Mouse (Mus musculus) intestine, embryonic 15.5 days (tissue): ENCODE results near the gene Thap2. TPM values are rescaled to one million over a fixed set of nuclear protein-coding genes. Genes with fewer than 3 reads are reported as not detected.

Experiments
- ATAC-seq: fragments of 200-750 bp; cut with Nextera tagmentation; 2 replicates; pipeline ENCODE4 v1.8.0; 2017; ENCODE audit warnings: moderate TSS enrichment, moderate library complexity
- H3K27ac ChIP-seq: fragments of 300-500 bp; sonication (generic); 2 replicates; pipeline ENCODE4 v1.5.1; 2015; ENCODE audit warnings: mild to moderate bottlenecking, inconsistent platforms
- H3K27me3 ChIP-seq: fragments of 300-500 bp; sonication (generic); replicated peaks from 2 replicates; pipeline ENCODE4 v1.6.1; 2015; ENCODE audit warnings: inconsistent platforms
- H3K36me3 ChIP-seq: fragments of 300-500 bp; sonication (generic); 2 replicates; pipeline ENCODE4 v1.6.1; 2015; ENCODE audit warnings: inconsistent platforms
- H3K4me1 ChIP-seq: fragments of 300-500 bp; sonication (generic); replicated peaks from 2 replicates; pipeline ENCODE4 v1.6.1; 2015; ENCODE audit warnings: inconsistent platforms
- H3K4me2 ChIP-seq: fragments of 300-500 bp; sonication (generic); replicated peaks from 2 replicates; pipeline ENCODE4 v1.6.1; 2015; ENCODE audit warnings: mild to moderate bottlenecking, inconsistent platforms
- H3K4me3 ChIP-seq: fragments of 300-500 bp; sonication (generic); replicated peaks from 2 replicates; pipeline ENCODE4 v1.5.1; 2015; ENCODE audit warnings: inconsistent platforms
- H3K9ac ChIP-seq: fragments of 300-500 bp; sonication (generic); 2 replicates; pipeline ENCODE4 v1.6.1; 2015; ENCODE audit warnings: inconsistent platforms
- H3K9me3 ChIP-seq: fragments of 300-500 bp; sonication (generic); 2 replicates; pipeline ENCODE4 v1.6.1; 2016; ENCODE audit warnings: inconsistent platforms
- WGBS: fragments of 180-500 bp; shearing (Covaris S2); methylation state at CpG from one replicate; pipeline ENCODE4 v1.1.7; 2015; 5-methylcytosine and 5-hydroxymethylcytosine counted together
- polyA plus RNA-seq: library from polyadenylated mRNA; unstranded; fragments of >200 nt; fragmentation: Nextera tagmentation; extraction: Ambion mirVana; gene quantifications from 2 replicates; pipeline ENCODE4 v1.2.1, GENCODE M21; 2015

Gene Thap2
- polyA plus RNA-seq, result 20.5 and 22.2 TPM in 2 replicates

DNA sequence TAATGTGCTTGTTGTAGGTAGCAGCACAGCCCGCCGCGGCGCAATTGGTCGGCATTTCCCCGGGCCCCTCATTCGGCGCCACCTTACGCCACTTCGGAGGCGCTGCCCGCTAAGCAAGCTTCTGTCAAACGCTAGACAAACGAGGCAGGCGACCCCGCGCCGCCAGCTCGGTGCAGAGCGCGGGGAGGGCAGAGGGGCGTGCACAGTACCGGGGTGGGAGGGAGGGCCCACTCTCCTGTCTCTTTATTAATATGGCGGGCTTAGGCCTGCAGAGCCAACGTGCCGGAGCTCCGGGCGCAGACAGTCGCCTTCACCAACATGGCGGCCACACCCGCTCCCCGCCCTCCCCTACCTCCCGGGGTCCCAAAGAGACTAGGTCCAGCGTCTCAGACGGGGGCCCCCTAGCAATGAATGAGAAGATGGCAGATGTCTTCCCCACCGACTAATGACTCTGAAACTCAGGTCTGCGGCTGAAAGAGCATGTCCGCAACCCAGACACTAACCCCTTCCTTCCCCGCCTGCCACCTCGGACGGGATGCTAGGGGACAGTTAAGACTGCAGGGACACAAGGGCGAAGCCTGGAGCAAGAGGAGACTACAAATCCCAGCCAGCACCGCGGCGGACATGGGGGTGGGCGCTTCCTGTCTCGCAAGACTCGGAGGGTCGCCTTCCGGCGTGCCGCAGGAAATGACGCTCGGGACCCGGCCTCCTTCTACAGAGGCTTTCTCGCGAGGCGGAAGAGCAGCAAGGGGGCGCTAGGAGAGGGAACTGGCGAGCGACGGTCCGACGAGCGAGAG is at the start of gene Thap2, which contains the start of gene Zfc3h1:
Thap2 (minus strand) TSS at position 223 of the 797 bp plus-strand sequence.
Zfc3h1 (plus strand) TSS at position 739 of the 797 bp plus-strand sequence.
- Histone ChIP-seq H3K9me3 (no peaks in the 10 kb centered on the region), H3K4me2 (peak within 1 kb of the TSS; percentile 65), H3K4me1 (0 out of 2 replicates have a peak, but pooled peaks cover 10% of the 10 kb centered on the region), H3K27ac (peak within 1 kb of the TSS; percentile 96), H3K9ac (peak within 1 kb of the TSS; percentile 97), H3K4me3 (peak within 1 kb of the TSS; percentile 92), H3K36me3 (no peaks in the 10 kb centered on the region), H3K27me3 (no peaks in the 10 kb centered on the region)
- ATAC-seq, result peak; percentile 98
- under 1% methylated on average over 65 of the region's 65 CpGs for WGBS

DNA sequence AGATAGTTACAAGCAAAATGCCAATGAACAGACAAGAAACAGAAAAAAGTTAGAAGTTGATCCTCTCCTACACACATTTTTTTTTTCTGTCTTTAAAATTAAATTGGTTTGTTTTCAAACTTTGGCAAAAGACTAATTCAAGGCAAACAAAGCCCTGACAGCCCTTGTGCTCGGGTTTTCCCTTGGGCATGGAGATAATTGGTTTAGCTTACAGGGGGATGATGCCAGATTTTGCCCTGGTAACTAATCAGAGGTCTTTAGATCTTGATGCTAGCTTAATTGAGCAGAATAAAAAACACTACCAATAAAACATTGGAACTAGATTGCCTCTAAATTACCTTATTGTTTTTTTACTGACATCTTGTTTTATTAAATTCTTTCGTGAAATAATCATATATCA is 41.1 kb upstream of the Thap2 start:
- H3K9ac ChIP-seq, result no peak overlapping the region
- no peak overlapping the region for H3K4me2 ChIP-seq
- no peaks in the 10 kb centered on the region for H3K4me1 ChIP-seq
- H3K27ac ChIP-seq, result no peak overlapping the region
- H3K4me3 ChIP-seq, result no peak overlapping the region
- 80% methylated on average over 2 of the region's 2 CpGs for WGBS
- no peaks in the 10 kb centered on the region for H3K9me3 ChIP-seq
- no peaks in the 10 kb centered on the region for H3K27me3 ChIP-seq
- no peak for ATAC-seq
- H3K36me3 ChIP-seq, result peaks cover 28% of the 10 kb centered on the region

DNA sequence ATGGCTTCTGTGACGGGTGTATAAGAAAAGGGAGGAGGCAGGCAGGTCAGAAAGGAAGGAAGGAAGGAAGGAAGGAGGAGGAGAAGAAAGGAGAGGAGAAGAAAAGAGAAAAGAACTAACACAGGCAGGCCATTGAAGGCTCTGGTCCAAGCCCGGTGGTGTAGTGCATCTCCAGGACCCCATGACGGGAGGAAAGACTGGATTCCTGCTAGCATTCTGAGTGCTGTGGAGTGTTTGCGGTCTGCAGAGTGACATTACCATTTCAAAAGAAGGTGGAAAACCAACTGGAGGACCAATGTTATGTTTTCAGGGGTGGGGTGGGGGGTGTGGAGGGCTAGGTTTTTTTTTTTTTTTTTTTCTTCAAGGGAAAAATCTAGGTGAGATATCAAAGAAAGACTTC is 37.7 kb upstream of the Thap2 start:
- Histone ChIP-seq H3K27me3 (no peaks in the 10 kb centered on the region), H3K27ac (no peak overlapping the region), H3K4me3 (no peak overlapping the region), H3K9me3 (no peaks in the 10 kb centered on the region), H3K36me3 (peaks cover 14% of the 10 kb centered on the region), H3K4me1 (no peaks in the 10 kb centered on the region), H3K9ac (no peak overlapping the region), H3K4me2 (no peak overlapping the region)
- no peak for ATAC-seq
- 90% methylated on average over 4 of the region's 4 CpGs for WGBS

- WGBS, result 85% methylated on average over 3 of the region's 3 CpGs
- H3K4me2 ChIP-seq, result no peak overlapping the region
- H3K9me3 ChIP-seq, result no peaks in the 10 kb centered on the region
- H3K27me3 ChIP-seq, result no peaks in the 10 kb centered on the region
- H3K9ac ChIP-seq, result no peak overlapping the region
- no peak for ATAC-seq
- H3K4me1 ChIP-seq, result no peaks in the 10 kb centered on the region
- H3K4me3 ChIP-seq, result no peak overlapping the region
- peaks cover 20% of the 10 kb centered on the region for H3K36me3 ChIP-seq
- no peak overlapping the region for H3K27ac ChIP-seq
Measured at GRCm38 (mm10) chr10:115414056-115414455, 29.8 kb upstream of the Thap2 start.

GRCm38 (mm10) chr10:115413496-115413895 is 29.3 kb upstream of the Thap2 start:
- Histone ChIP-seq H3K27me3 (no peaks in the 10 kb centered on the region), H3K36me3 (peaks cover 20% of the 10 kb centered on the region), H3K27ac (no peak overlapping the region), H3K4me2 (no peak overlapping the region), H3K4me1 (no peaks in the 10 kb centered on the region), H3K9ac (no peak overlapping the region), H3K9me3 (no peaks in the 10 kb centered on the region), H3K4me3 (no peak overlapping the region)
- no peak for ATAC-seq
- WGBS, result 88% methylated on average over 2 of the region's 2 CpGs

GRCm38 (mm10) chr10:115406393-115406792 is 22.1 kb upstream of the Thap2 start:
- Histone ChIP-seq H3K4me3 (no peak overlapping the region), H3K27ac (no peak overlapping the region), H3K9ac (no peak overlapping the region), H3K9me3 (no peaks in the 10 kb centered on the region), H3K4me1 (no peaks in the 10 kb centered on the region), H3K27me3 (no peaks in the 10 kb centered on the region), H3K36me3 (peaks cover 12% of the 10 kb centered on the region), H3K4me2 (no peak overlapping the region)
- peak; percentile 45; the same call in 1 of the 2 replicates for ATAC-seq
- 64% methylated on average over 6 of the region's 6 CpGs for WGBS

- WGBS, result 86% methylated on average over 1 of the region's 1 CpGs
- ATAC-seq, result no peak
- Histone ChIP-seq H3K36me3 (0 out of 2 replicates have a peak, but pooled peaks cover 3% of the 10 kb centered on the region), H3K27ac (no peak overlapping the region), H3K9me3 (no peaks in the 10 kb centered on the region), H3K9ac (no peak overlapping the region), H3K4me2 (no peak overlapping the region), H3K27me3 (no peaks in the 10 kb centered on the region), H3K4me1 (0 out of 2 replicates have a peak, but pooled peaks cover 6% of the 10 kb centered on the region), H3K4me3 (no peak overlapping the region)
Measured at GRCm38 (mm10) chr10:115391896-115392295, 7.7 kb upstream of the Thap2 start.

GRCm38 (mm10) chr10:115391076-115391475 is 6.8 kb upstream of the Thap2 start:
- 0 out of 2 replicates have a peak, but pooled peaks cover 3% of the 10 kb centered on the region for H3K36me3 ChIP-seq
- no peaks in the 10 kb centered on the region for H3K9me3 ChIP-seq
- 89% methylated on average over 4 of the region's 4 CpGs for WGBS
- H3K9ac ChIP-seq, result no peak overlapping the region
- no peak overlapping the region for H3K27ac ChIP-seq
- no peak for ATAC-seq
- no peak overlapping the region for H3K4me3 ChIP-seq
- H3K4me1 ChIP-seq, result 0 out of 2 replicates have a peak, but pooled peaks cover 4% of the 10 kb centered on the region
- no peak overlapping the region for H3K4me2 ChIP-seq
- no peaks in the 10 kb centered on the region for H3K27me3 ChIP-seq

- 83% methylated on average over 3 of the region's 3 CpGs for WGBS
- H3K27me3 ChIP-seq, result no peaks in the 10 kb centered on the region
- no peak overlapping the region for H3K4me3 ChIP-seq
- no peaks in the 10 kb centered on the region for H3K9me3 ChIP-seq
- H3K9ac ChIP-seq, result no peak overlapping the region
- no peak overlapping the region for H3K27ac ChIP-seq
- 0 out of 2 replicates have a peak, but pooled peaks cover 6% of the 10 kb centered on the region for H3K4me1 ChIP-seq
- ATAC-seq, result no peak
- no peak overlapping the region for H3K4me2 ChIP-seq
- no peaks in the 10 kb centered on the region for H3K36me3 ChIP-seq
Measured at GRCm38 (mm10) chr10:115387891-115388290, 3.6 kb upstream of the Thap2 start.

DNA sequence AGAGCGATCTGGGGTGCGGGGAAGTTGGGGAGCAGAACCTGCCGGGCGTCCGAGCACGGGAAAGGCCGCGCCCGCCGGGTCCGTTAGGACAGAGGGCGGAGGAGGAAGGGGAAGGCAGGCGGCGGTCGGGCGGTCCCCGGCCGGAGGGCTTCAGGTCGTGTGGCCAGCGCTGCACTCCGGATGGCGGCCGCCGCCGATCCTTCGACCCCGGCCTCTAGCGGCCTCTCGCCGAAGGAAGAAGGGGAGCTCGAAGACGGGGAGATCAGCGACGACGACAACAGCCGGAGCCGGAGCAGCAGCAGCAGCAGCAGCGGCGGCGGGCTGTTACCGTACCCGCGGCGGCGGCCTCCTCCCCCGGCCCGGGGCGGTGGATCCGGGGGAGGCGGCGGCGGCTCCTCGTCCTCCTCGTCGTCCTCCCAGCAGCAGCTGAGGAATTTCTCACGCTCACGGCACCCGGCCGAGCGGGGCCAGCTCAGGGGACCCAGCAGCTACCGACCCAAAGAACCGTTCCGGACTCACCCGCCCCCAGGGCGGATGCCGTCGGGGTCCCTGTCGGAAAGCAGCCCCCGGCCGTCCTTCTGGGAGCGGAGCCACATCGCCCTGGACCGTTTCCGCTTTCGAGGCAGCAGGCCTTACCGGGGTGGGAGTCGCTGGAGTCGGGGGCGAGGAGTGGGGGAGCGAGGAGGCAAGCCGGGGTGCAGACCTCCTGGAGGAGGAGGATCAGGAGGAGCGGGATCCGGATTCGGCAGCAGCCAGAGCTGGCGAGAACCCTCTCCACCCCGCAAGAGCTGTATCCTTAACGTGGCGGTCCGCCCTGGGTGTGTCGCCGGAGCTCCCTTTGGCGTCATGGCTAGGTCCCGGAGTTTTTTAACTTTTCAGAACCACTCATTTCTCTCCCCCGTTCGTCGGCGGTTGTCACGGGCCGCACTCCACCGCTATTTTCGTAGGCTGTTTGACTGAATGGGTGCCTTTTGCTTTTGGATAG is 1.1 kb upstream of the Thap2 start:
- H3K4me1 ChIP-seq, result 0 out of 2 replicates have a peak, but pooled peaks cover 10% of the 10 kb centered on the region
- no peaks in the 10 kb centered on the region for H3K27me3 ChIP-seq
- H3K4me2 ChIP-seq, result peak overlapping the region; percentile 65
- H3K27ac ChIP-seq, result peak overlapping the region; percentile 96
- no peaks in the 10 kb centered on the region for H3K9me3 ChIP-seq
- H3K36me3 ChIP-seq, result no peaks in the 10 kb centered on the region
- peak; percentile 24 for ATAC-seq
- peak overlapping the region; percentile 97 for H3K9ac ChIP-seq
- peak overlapping the region; percentile 92 for H3K4me3 ChIP-seq
- WGBS, result under 1% methylated on average over 93 of the region's 101 CpGs

- 2% methylated on average over 15 of the region's 15 CpGs for WGBS
- Histone ChIP-seq H3K9ac (peak overlapping the region; percentile 77), H3K4me1 (0 out of 2 replicates have a peak, but pooled peaks cover 10% of the 10 kb centered on the region), H3K9me3 (no peaks in the 10 kb centered on the region), H3K27me3 (no peaks in the 10 kb centered on the region), H3K4me2 (peak overlapping the region; percentile 65), H3K36me3 (no peaks in the 10 kb centered on the region), H3K27ac (peak overlapping the region; percentile 96), H3K4me3 (peak overlapping the region; percentile 92)
- no peak for ATAC-seq
Measured at GRCm38 (mm10) chr10:115383644-115384220, 511 bp downstream of the Thap2 start.
